Mouse (Mus musculus): Measurements from ENCODE around the gene Gm3045. TPM values are rescaled to one million over a fixed set of nuclear protein-coding genes. Genes with fewer than 3 reads are reported as not detected.
A peak's percentile ranks its signal among the peaks of the same experiment; 100 is the strongest.

Gene Gm3045
- polyA plus RNA-seq, 1 experiment from 2014 or later: not detected

- DNase-seq (ENCODE audit: low spot score): peak; percentile 88
- Histone ChIP-seq H3K9me3 (ENCODE audit: control insufficient read depth, low read length) (no peaks in the 10 kb centered on the region), H3K27ac (ENCODE audit: low read depth, low read length) (no peak overlapping the region), H3K4me2 (ENCODE audit: low read depth) (no peak overlapping the region), H3K9ac (ENCODE audit: low read length) (peak overlapping the region; percentile 4; the same call in 1 of the 2 replicates), H3K27me3 (ENCODE audit: control insufficient read depth, insufficient read depth, low read length) (peaks cover 25% of the 10 kb centered on the region), H3K4me1 (ENCODE audit: control insufficient read depth, insufficient read depth, low read length) (peaks cover 1% of the 10 kb centered on the region; the same call in 1 of the 2 replicates), H3K36me3 (ENCODE audit: control insufficient read depth, insufficient read depth, low read length) (no peaks in the 10 kb centered on the region), H3K4me3 (ENCODE audit: low read depth, low read length) (no peak overlapping the region)
- WGBS: 11% methylated on average over 10 of the region's 10 CpGs
- no peak; the same call in 1 of the 2 replicates for ATAC-seq (ENCODE audit: insufficient read depth, low FRiP score, low TSS enrichment)
Observed at GRCm38 (mm10) chr13:56433466-56433865, 7.1 kb downstream of the Gm3045 start.

GRCm38 (mm10) chr13:56434311-56434751 is 7.9 kb downstream of the Gm3045 start:
- Histone ChIP-seq H3K27me3 (ENCODE audit: control insufficient read depth, insufficient read depth, low read length) (peaks cover 34% of the 10 kb centered on the region), H3K4me1 (ENCODE audit: control insufficient read depth, insufficient read depth, low read length) (peaks cover 3% of the 10 kb centered on the region; the same call in 1 of the 2 replicates), H3K9me3 (ENCODE audit: control insufficient read depth, low read length) (no peaks in the 10 kb centered on the region), H3K4me2 (ENCODE audit: low read depth) (no peak overlapping the region), H3K9ac (ENCODE audit: low read length) (no peak overlapping the region), H3K4me3 (ENCODE audit: low read depth, low read length) (no peak overlapping the region), H3K27ac (ENCODE audit: low read depth, low read length) (no peak overlapping the region), H3K36me3 (ENCODE audit: control insufficient read depth, insufficient read depth, low read length) (no peaks in the 10 kb centered on the region)
- ATAC-seq (ENCODE audit: insufficient read depth, low FRiP score, low TSS enrichment) (no peak), DNase-seq (ENCODE audit: low spot score) (no peak)
- WGBS: 80% methylated on average over 9 of the region's 9 CpGs

- H3K27me3 ChIP-seq (ENCODE audit: control insufficient read depth, insufficient read depth, low read length): peaks cover 45% of the 10 kb centered on the region
Observed at GRCm38 (mm10) chr13:56435615-56436287, 9.4 kb downstream of the Gm3045 start.

GRCm38 (mm10) chr13:56438211-56439075 is 12.0 kb downstream of the Gm3045 start, which contains the start of gene Slc25a48:
Slc25a48 (plus strand) TSS chr13:56438355.
- peak within 1 kb of the TSS; percentile 6; the same call in 1 of the 2 replicates for H3K9ac ChIP-seq (ENCODE audit: low read length)
- no peak for ATAC-seq (ENCODE audit: insufficient read depth, low FRiP score, low TSS enrichment)
- peaks cover 46% of the 10 kb centered on the region for H3K27me3 ChIP-seq (ENCODE audit: control insufficient read depth, insufficient read depth, low read length)

More at GRCm38 (mm10) chr13:56435615-56436287, 9.4 kb downstream of the Gm3045 start:
- Histone ChIP-seq H3K4me2 (ENCODE audit: low read depth) (no peak overlapping the region), H3K9ac (ENCODE audit: low read length) (no peak overlapping the region), H3K9me3 (ENCODE audit: control insufficient read depth, low read length) (no peaks in the 10 kb centered on the region), H3K27ac (ENCODE audit: low read depth, low read length) (no peak overlapping the region), H3K4me3 (ENCODE audit: low read depth, low read length) (no peak overlapping the region), H3K36me3 (ENCODE audit: control insufficient read depth, insufficient read depth, low read length) (no peaks in the 10 kb centered on the region), H3K4me1 (ENCODE audit: control insufficient read depth, insufficient read depth, low read length) (peaks cover 3% of the 10 kb centered on the region; the same call in 1 of the 2 replicates)
- no peak for ATAC-seq (ENCODE audit: insufficient read depth, low FRiP score, low TSS enrichment)
- DNase-seq (ENCODE audit: low spot score): no peak
- 69% methylated on average over 10 of the region's 10 CpGs for WGBS

GRCm38 (mm10) chr13:56443411-56443810 is 17.0 kb downstream of the Gm3045 start:
- ATAC-seq (ENCODE audit: insufficient read depth, low FRiP score, low TSS enrichment) (no peak), DNase-seq (ENCODE audit: low spot score) (no peak)
- Histone ChIP-seq H3K36me3 (ENCODE audit: control insufficient read depth, insufficient read depth, low read length) (no peaks in the 10 kb centered on the region), H3K4me1 (ENCODE audit: control insufficient read depth, insufficient read depth, low read length) (peaks cover 2% of the 10 kb centered on the region; the same call in 1 of the 2 replicates), H3K9ac (ENCODE audit: low read length) (no peak overlapping the region), H3K9me3 (ENCODE audit: control insufficient read depth, low read length) (no peaks in the 10 kb centered on the region), H3K27me3 (ENCODE audit: control insufficient read depth, insufficient read depth, low read length) (peaks cover 22% of the 10 kb centered on the region), H3K4me2 (ENCODE audit: low read depth) (no peak overlapping the region), H3K27ac (ENCODE audit: low read depth, low read length) (no peak overlapping the region), H3K4me3 (ENCODE audit: low read depth, low read length) (no peak overlapping the region)
- 80% methylated on average over 7 of the region's 7 CpGs for WGBS

More at GRCm38 (mm10) chr13:56438211-56439075, 12.0 kb downstream of the Gm3045 start, which contains the start of gene Slc25a48:
- 4% methylated on average over 51 of the region's 51 CpGs for WGBS
- Histone ChIP-seq H3K27ac (ENCODE audit: low read depth, low read length) (no peak within 1 kb of the TSS), H3K9me3 (ENCODE audit: control insufficient read depth, low read length) (no peaks in the 10 kb centered on the region), H3K4me2 (ENCODE audit: low read depth) (peak within 1 kb of the TSS; percentile 43), H3K36me3 (ENCODE audit: control insufficient read depth, insufficient read depth, low read length) (no peaks in the 10 kb centered on the region), H3K4me1 (ENCODE audit: control insufficient read depth, insufficient read depth, low read length) (peaks cover 3% of the 10 kb centered on the region; the same call in 1 of the 2 replicates), H3K4me3 (ENCODE audit: low read depth, low read length) (peak within 1 kb of the TSS; percentile 25)
- peak; percentile 36 for DNase-seq (ENCODE audit: low spot score)

- H3K36me3 ChIP-seq (ENCODE audit: control insufficient read depth, insufficient read depth, low read length): no peaks in the 10 kb centered on the region
- peaks cover 15% of the 10 kb centered on the region for H3K27me3 ChIP-seq (ENCODE audit: control insufficient read depth, insufficient read depth, low read length)
- no peak for ATAC-seq (ENCODE audit: insufficient read depth, low FRiP score, low TSS enrichment)
- H3K27ac ChIP-seq (ENCODE audit: low read depth, low read length): no peak overlapping the region
- WGBS: 85% methylated on average over 3 of the region's 3 CpGs
- DNase-seq (ENCODE audit: low spot score): no peak
- no peak overlapping the region for H3K9ac ChIP-seq (ENCODE audit: low read length)
- H3K9me3 ChIP-seq (ENCODE audit: control insufficient read depth, low read length): no peaks in the 10 kb centered on the region
- H3K4me1 ChIP-seq (ENCODE audit: control insufficient read depth, insufficient read depth, low read length): no peaks in the 10 kb centered on the region
- no peak overlapping the region for H3K4me3 ChIP-seq (ENCODE audit: low read depth, low read length)
- no peak overlapping the region for H3K4me2 ChIP-seq (ENCODE audit: low read depth)
Observed at GRCm38 (mm10) chr13:56444112-56444511, 17.7 kb downstream of the Gm3045 start.

GRCm38 (mm10) chr13:56444996-56445395 is 18.6 kb downstream of the Gm3045 start:
- H3K4me1 ChIP-seq (ENCODE audit: control insufficient read depth, insufficient read depth, low read length): no peaks in the 10 kb centered on the region
- no peak overlapping the region for H3K4me2 ChIP-seq (ENCODE audit: low read depth)
- no peak overlapping the region for H3K4me3 ChIP-seq (ENCODE audit: low read depth, low read length)
- no peak overlapping the region for H3K9ac ChIP-seq (ENCODE audit: low read length)
- H3K9me3 ChIP-seq (ENCODE audit: control insufficient read depth, low read length): no peaks in the 10 kb centered on the region
- WGBS: 85% methylated on average over 6 of the region's 6 CpGs
- H3K27ac ChIP-seq (ENCODE audit: low read depth, low read length): no peak overlapping the region
- ATAC-seq (ENCODE audit: insufficient read depth, low FRiP score, low TSS enrichment) (no peak), DNase-seq (ENCODE audit: low spot score) (no peak)
- H3K27me3 ChIP-seq (ENCODE audit: control insufficient read depth, insufficient read depth, low read length): peaks cover 6% of the 10 kb centered on the region
- H3K36me3 ChIP-seq (ENCODE audit: control insufficient read depth, insufficient read depth, low read length): no peaks in the 10 kb centered on the region

- H3K9me3 ChIP-seq (ENCODE audit: control insufficient read depth, low read length): no peaks in the 10 kb centered on the region
- no peak overlapping the region for H3K9ac ChIP-seq (ENCODE audit: low read length)
- H3K27ac ChIP-seq (ENCODE audit: low read depth, low read length): no peak overlapping the region
- no peaks in the 10 kb centered on the region for H3K27me3 ChIP-seq (ENCODE audit: control insufficient read depth, insufficient read depth, low read length)
- 85% methylated on average over 10 of the region's 10 CpGs for WGBS
- DNase-seq (ENCODE audit: low spot score): no peak
- no peaks in the 10 kb centered on the region for H3K36me3 ChIP-seq (ENCODE audit: control insufficient read depth, insufficient read depth, low read length)
- no peak for ATAC-seq (ENCODE audit: insufficient read depth, low FRiP score, low TSS enrichment)
- no peak overlapping the region for H3K4me2 ChIP-seq (ENCODE audit: low read depth)
- H3K4me1 ChIP-seq (ENCODE audit: control insufficient read depth, insufficient read depth, low read length): no peaks in the 10 kb centered on the region
- H3K4me3 ChIP-seq (ENCODE audit: low read depth, low read length): no peak overlapping the region
Observed at GRCm38 (mm10) chr13:56449239-56450030, 23.0 kb downstream of the Gm3045 start.
